Mouse (Mus musculus): ENCODE results near the gene Sorbs1. TPM values are rescaled to one million over a fixed set of nuclear protein-coding genes. Genes with fewer than 3 reads are reported as not detected.

Sorbs1 gene
- polyA plus RNA-seq (2012; ENCODE audit: low replicate concordance), result 8.7 and 13.8 TPM in 2 replicates

DNA sequence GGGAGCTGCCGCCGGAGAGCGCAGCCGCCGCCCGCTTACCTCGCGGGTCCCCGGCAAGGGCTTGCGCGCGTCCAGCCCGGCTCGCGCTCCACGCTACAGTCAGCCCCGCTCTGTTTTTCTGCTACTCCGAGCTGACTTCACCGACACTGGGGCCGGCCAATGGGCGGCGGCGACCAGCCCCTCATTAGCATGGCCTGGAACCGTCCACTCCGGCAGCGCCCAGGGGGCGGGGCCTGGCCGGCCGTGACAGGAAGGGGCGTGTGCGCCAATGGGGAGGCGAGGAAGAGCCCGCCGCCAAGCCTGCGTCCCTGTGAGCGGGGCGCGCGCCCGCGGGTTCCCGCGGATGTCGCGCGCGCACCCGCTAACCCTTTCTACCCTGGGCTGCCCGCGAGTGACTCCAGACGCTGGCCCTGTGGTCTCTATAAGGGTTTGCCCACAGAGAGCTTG lies at the start of gene Sorbs1:
Gene Sorbs1 (minus strand): TSS at position 148 of the 447 bp plus-strand sequence.

DNA sequence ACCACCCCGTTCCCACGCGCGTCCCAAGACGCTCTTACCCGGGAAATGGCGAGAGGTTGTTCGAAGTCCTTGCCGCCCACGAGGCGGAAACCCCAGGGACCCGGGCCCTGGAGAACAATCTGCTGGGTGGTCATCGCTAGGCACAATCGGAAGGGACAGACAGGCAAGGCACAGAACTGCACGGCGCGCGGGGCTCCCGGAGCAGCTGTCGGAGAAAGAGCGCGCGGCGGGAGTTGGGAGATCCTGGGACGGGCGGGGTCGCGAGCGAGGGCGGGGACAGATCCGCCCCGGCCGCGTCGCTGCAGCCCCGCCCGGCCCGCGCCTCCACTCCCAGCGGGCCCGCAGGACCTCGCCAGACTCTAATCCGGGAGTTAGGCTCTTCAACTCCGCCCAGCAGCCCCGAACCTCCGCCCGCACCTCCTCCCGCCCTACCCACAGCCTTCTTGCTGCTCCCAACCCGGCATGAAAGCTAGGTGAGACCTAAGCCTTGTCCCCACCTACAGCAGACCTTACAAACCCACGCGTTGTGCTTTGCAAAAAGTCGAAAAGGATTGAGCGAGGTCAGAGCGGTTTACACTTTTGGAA lies 242.2 kb downstream of the Sorbs1 start, which contains the start of gene Pdlim1:
Gene Pdlim1 (minus strand): TSS at position 535 of the 585 bp plus-strand sequence.

Other genes starting within 250 kb of the Sorbs1 start
- gene Pdlim1, start 241.9 kb downstream of the Sorbs1 start, polyA plus RNA-seq (2012; ENCODE audit: low replicate concordance), result 3.9 and 28.3 TPM in 2 replicates
- 9.3 and 19.6 TPM in 2 replicates for gene Aldh18a1, start 74.7 kb upstream of the Sorbs1 start, polyA plus RNA-seq (2012; ENCODE audit: low replicate concordance)
- gene Tctn3, start 98.5 kb upstream of the Sorbs1 start, polyA plus RNA-seq (2012; ENCODE audit: low replicate concordance), result 19.0 and 32.9 TPM in 2 replicates
- 4.2 and 9.7 TPM in 2 replicates for gene Entpd1, start 98.6 kb upstream of the Sorbs1 start, polyA plus RNA-seq (2012; ENCODE audit: low replicate concordance)
- not detected in 2 replicates for gene Cc2d2b, start 235.0 kb upstream of the Sorbs1 start, polyA plus RNA-seq (2012; ENCODE audit: low replicate concordance)

Data from leukemia stem cell, adult 10-12 weeks (primary cell).